Mouse (Mus musculus): Measurements from ENCODE around the gene Prr5. TPM values are rescaled to one million over a fixed set of nuclear protein-coding genes. Genes with fewer than 3 reads are reported as not detected.

Prr5 gene
- 19.4 TPM for polyA plus RNA-seq (2015; fragmentation: Illumina TruSeq; extraction: RNeasy Lipid Tissue Mini Kit (QIAGEN cat#74804); ENCODE audit: insufficient read depth, low replicate concordance)

DNA sequence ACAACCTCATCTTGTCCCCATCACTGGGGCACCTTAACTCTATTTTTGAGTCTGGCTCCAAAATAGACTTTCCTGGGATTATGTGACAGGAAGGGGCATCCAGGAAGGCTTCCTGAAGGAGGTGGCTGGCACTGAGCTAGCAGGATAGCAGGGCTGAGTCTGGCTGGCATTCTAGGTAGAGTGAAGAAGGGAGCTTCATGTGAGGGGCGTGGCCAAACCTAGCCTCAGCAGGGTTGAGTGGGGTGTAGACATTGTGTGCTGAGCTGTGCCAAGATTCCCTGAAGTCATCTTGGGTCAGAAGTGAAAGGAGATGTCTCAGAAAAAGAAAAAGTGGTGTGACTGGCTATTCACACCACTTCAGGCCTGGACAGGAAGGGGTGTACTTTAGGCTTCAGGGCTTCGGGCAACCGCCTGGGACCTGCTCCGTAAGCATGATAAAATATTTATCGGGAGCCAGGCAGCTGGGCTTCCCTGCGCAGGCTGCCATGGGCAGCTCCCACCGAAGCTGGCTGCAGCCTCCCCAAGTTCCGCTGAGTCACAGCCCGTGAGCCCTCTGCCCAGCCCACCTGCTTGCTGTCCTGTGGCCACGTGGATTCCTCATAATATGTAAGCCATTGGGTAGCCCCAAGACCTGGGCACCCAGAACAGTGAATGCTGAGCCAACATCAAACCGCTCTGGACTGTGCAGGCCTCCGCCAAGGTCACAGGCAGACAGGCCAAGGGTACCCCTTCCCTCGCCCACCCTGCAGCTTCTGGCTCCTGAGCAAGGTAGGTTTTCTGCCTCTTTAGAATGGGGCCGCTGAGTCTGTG is at the start of gene Prr5:
Prr5 (plus strand) TSS at position 683 of the 810 bp plus-strand sequence.

DNA sequence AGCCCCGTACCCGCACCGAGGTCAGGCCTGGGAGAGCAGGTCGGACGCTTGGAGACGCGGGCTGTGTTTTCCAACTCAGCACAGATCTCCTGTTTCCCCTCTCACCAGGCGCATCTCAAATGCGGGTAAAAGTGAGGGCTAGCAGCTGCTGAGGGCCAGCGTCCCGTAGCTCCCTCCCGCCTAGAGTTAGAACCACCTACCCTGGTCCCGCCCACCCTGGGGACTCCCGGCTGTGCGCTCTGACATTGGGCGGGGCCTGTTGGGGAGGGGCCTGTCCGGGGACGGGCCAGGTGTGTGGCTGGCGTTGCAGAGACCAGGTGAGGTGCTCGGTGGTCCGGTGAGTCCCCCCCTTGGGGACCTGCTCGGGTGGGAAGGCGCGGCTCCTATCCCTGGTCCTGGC is 50.4 kb downstream of the Prr5 start, which contains the start of gene Arhgap8:
Arhgap8 (plus strand) TSS at position 262 of the 400 bp plus-strand sequence.

Other genes with a start within 250 kb of the Prr5 start
- 0.40 TPM for gene Shisal1, start 222.5 kb upstream of the Prr5 start, polyA plus RNA-seq (2015; fragmentation: Illumina TruSeq; extraction: RNeasy Lipid Tissue Mini Kit (QIAGEN cat#74804); ENCODE audit: insufficient read depth, low replicate concordance)
- gene Rtl6, start 111.8 kb upstream of the Prr5 start, polyA plus RNA-seq (2015; fragmentation: Illumina TruSeq; extraction: RNeasy Lipid Tissue Mini Kit (QIAGEN cat#74804); ENCODE audit: insufficient read depth, low replicate concordance): 5.2 TPM
- gene Arhgap8, start 50.4 kb downstream of the Prr5 start, polyA plus RNA-seq (2015; fragmentation: Illumina TruSeq; extraction: RNeasy Lipid Tissue Mini Kit (QIAGEN cat#74804); ENCODE audit: insufficient read depth, low replicate concordance): 0.39 TPM
- 0.86 TPM for gene Phf21b, start 186.4 kb downstream of the Prr5 start, polyA plus RNA-seq (2015; fragmentation: Illumina TruSeq; extraction: RNeasy Lipid Tissue Mini Kit (QIAGEN cat#74804); ENCODE audit: insufficient read depth, low replicate concordance)